Mouse (Mus musculus) midbrain, postnatal 0 days (tissue): ENCODE data around the gene Med27. TPM values are rescaled to one million over a fixed set of nuclear protein-coding genes. Genes with fewer than 3 reads are reported as not detected.
"Not testable (repeated sequence)": the region's sequence is repeated elsewhere in the genome, so short reads cannot be mapped to it uniquely, and the experiment has no call there.

Experiments used
- ATAC-seq: fragments of 200-750 bp; cut with Nextera tagmentation; 2 replicates; pipeline ENCODE4 v1.8.0; 2017; ENCODE audit warnings: moderate number of reproducible peaks, mild to moderate bottlenecking, moderate TSS enrichment, moderate library complexity; ENCODE audit not compliant: low FRiP score
- DNase-seq: peaks from one replicate; pipeline ENCODE4 v3.0.0-alpha.2; 2015; ENCODE audit warnings: low spot score
- H3K27ac ChIP-seq: fragments of 300-500 bp; sonication (generic); 2 replicates; pipeline ENCODE4 v1.5.1; 2014; ENCODE audit warnings: low read depth, mild to moderate bottlenecking, low read length, mixed read lengths
- H3K27me3 ChIP-seq: fragments of 300-500 bp; sonication (generic); 2 replicates; pipeline ENCODE4 v1.6.1; 2014; ENCODE audit warnings: low read length, control low read depth, mixed read lengths; ENCODE audit not compliant: insufficient read depth
- H3K36me3 ChIP-seq: fragments of 300-500 bp; sonication (generic); 2 replicates; pipeline ENCODE4 v1.6.1; 2014; ENCODE audit warnings: low read length, control low read depth, mixed read lengths; ENCODE audit not compliant: insufficient read depth
- H3K4me1 ChIP-seq: fragments of 300-500 bp; sonication (generic); 2 replicates; pipeline ENCODE4 v1.6.1; 2014; ENCODE audit warnings: mild to moderate bottlenecking, control low read depth, antibody characterized with exemption, low read length, mixed read lengths; ENCODE audit not compliant: insufficient read depth
- H3K4me2 ChIP-seq: fragments of 300-500 bp; sonication (generic); 2 replicates; pipeline ENCODE4 v1.6.1; 2014; ENCODE audit warnings: low read depth, mild to moderate bottlenecking, low read length, mixed read lengths; ENCODE audit not compliant: poor library complexity, severe bottlenecking
- H3K4me3 ChIP-seq: fragments of 300-500 bp; sonication (generic); 2 replicates; pipeline ENCODE4 v1.5.1; 2014; ENCODE audit warnings: low read depth, mild to moderate bottlenecking, low read length, moderate library complexity
- H3K9ac ChIP-seq: fragments of 300-500 bp; sonication (generic); replicated peaks from 2 replicates; pipeline ENCODE4 v1.6.1; 2014; ENCODE audit warnings: mild to moderate bottlenecking, low read length, moderate library complexity, mixed read lengths; ENCODE audit not compliant: poor library complexity, severe bottlenecking
- H3K9me3 ChIP-seq: fragments of 300-500 bp; sonication (generic); 2 replicates; pipeline ENCODE4 v1.6.1; 2016; ENCODE audit warnings: low read length, control low read depth
- CTCF ChIP-seq: IDR thresholded peaks from 2 replicates; pipeline ENCODE4 v1.5.1; 2016; ENCODE audit warnings: antibody characterized with exemption, mild to moderate bottlenecking
- WGBS: fragments of 180-500 bp; shearing (Covaris S2); extraction: QIAGEN DNeasy Blood & Tissue Kit; methylation state at CpG from one replicate; pipeline ENCODE4 v1.1.7; 2014; 5-methylcytosine and 5-hydroxymethylcytosine counted together
- polyA plus RNA-seq: library from polyadenylated mRNA; unstranded; fragments of >200 nt; fragmentation: Nextera tagmentation; extraction: Ambion mirVana; gene quantifications from 2 replicates; pipeline ENCODE4 v1.2.1, GENCODE M21; 2015
- total RNA-seq: library from RNA; depleted of rRNA; stranded (reverse); fragments of >200 nt; gene quantifications from 2 replicates; pipeline ENCODE4 v1.2.3, GENCODE M21; 2014

Med27 gene
- total and polyA plus RNA-seq, 2 experiments from 2014 or later = 58.0 to 65.0 TPM

DNA sequence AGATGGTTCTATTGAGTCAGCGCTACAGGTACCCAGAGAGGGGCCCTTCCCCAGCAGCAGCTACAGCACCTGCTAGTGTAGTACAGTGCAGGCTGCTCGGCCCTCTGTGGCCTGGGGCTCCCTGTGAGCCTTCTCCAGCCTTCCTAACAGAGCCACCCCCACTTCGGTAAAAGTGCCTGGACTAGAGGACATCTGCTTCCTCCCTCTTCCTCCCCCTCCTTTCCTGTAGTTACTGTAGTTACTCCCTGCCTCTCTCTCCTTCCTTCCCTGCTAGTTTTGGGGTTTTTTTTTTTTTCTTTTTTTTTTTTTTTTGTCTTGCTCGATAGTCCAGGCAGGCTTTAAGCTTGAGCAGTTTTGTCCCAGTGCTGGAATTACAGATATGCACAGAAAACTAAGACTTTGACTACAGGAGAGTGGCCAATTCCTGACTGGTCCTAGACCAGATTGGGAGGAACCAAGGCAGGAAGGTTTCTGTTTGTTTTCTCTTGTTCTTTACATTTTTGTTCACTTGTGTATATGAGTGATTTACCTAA, 178.7 kb downstream of the Med27 start:
- H3K4me3 ChIP-seq = no peak overlapping the region
- no peak overlapping the region for H3K27ac ChIP-seq
- H3K4me2 ChIP-seq = no peak overlapping the region
- no peaks in the 10 kb centered on the region for H3K36me3 ChIP-seq
- no peak for ATAC-seq
- H3K9me3 ChIP-seq = no peaks in the 10 kb centered on the region
- no peak for DNase-seq
- H3K9ac ChIP-seq = no peak overlapping the region
- no peak for TF ChIP-seq CTCF
- H3K4me1 ChIP-seq = no peaks in the 10 kb centered on the region
- no peaks in the 10 kb centered on the region for H3K27me3 ChIP-seq
- WGBS = 48% methylated on average over 4 of the region's 4 CpGs

DNA sequence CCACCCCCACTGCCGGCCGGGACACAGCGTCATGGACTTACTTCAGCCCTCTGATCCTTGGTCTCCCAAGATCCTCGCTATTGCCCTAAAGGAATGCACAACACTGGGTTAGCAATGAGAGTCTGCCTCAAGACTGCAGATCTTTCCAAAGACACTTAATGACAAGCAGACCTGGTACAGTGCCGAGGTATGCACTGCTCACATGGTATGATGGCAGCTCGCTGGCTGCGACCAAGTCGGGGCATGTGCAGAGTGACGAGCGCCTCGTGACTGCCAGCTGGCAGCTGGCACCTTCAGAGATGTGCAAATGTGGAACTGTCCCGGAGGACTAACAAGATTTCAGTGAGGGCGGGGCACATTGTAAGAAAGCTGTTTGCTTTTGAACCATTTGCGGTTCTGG, 179.6 kb downstream of the Med27 start:
- DNase-seq = peak; percentile 83
- Histone ChIP-seq H3K9ac (no peak overlapping the region), H3K27me3 (no peaks in the 10 kb centered on the region), H3K9me3 (no peaks in the 10 kb centered on the region), H3K4me1 (no peaks in the 10 kb centered on the region), H3K4me2 (no peak overlapping the region), H3K27ac (no peak overlapping the region), H3K4me3 (no peak overlapping the region), H3K36me3 (no peaks in the 10 kb centered on the region)
- no peak for TF ChIP-seq CTCF
- WGBS = 60% methylated on average over 14 of the region's 14 CpGs
- ATAC-seq = no peak

DNA sequence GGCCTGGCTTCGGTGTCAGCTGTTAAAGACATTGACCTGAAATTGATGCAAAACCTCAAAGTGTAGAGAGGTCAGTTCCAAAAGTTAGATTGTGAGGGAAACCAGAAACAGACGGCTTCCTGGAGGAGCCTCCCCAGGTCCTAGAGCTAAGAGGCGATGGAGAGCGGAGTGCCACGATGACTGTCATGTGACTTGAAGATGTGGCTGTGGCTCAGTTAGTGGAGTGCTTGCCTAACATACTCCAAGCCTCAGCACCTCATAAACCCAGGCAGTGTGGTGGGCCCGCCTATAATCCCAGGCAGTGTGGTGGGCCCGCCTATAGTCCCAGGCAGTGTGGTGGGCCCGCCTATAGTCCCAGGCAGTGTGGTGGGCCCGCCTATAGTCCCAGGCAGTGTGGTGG, 180.9 kb downstream of the Med27 start:
- H3K9me3 ChIP-seq, DNase-seq, H3K9ac ChIP-seq, ATAC-seq, H3K36me3 ChIP-seq, H3K27ac ChIP-seq, H3K4me1 ChIP-seq, H3K27me3 ChIP-seq, H3K4me3 ChIP-seq, H3K4me2 ChIP-seq: not testable (repeated sequence)
- WGBS = 97% methylated on average over 7 of the region's 9 CpGs

DNA sequence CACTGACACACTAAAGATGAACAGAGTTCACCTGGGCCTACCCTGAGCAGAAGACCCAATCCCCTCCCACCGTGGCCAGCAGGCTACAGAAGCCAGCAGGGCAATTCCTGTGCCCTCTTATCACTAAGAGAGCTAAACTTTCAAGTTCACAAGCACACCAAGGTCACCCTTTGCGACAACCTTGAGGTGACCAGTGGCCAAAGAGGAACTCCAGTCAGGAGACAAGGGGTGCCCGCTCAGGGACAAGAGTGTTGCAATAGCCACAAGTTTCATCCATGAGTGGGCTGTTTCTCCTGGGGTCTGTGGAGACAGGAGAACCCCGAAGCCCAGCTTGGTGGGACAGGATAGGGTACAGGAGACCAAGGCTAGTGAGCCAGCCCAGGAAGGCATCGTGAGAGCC, 182.2 kb downstream of the Med27 start:
- ATAC-seq = no peak
- Histone ChIP-seq H3K4me3 (no peak overlapping the region), H3K27ac (no peak overlapping the region), H3K4me2 (no peak overlapping the region), H3K27me3 (no peaks in the 10 kb centered on the region), H3K9ac (no peak overlapping the region), H3K36me3 (no peaks in the 10 kb centered on the region), H3K4me1 (no peaks in the 10 kb centered on the region), H3K9me3 (no peaks in the 10 kb centered on the region)
- DNase-seq = no peak
- 82% methylated on average over 5 of the region's 5 CpGs for WGBS
- TF ChIP-seq CTCF = no peak

DNA sequence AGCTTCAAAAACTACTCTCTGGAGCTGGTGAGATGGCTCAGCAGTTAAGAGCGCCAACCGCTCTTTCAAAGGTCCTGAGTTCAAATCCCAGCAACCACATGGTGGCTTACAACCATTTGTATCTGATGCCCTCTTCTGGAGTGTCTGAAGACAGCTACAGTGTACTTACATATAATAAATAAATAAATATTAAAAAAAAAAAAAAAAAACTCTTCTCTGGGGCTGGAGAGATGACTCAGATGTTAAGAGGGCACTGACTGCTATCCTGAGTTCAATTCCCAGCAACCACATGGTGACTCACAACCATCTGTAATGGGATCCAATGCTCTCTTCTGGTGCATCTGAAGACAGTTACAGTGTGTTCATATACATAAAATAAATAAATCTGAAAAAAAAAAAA, 183.2 kb downstream of the Med27 start:
- WGBS = 96% methylated on average over 2 of the region's 2 CpGs
- not testable (repeated sequence) for H3K4me1 ChIP-seq

DNA sequence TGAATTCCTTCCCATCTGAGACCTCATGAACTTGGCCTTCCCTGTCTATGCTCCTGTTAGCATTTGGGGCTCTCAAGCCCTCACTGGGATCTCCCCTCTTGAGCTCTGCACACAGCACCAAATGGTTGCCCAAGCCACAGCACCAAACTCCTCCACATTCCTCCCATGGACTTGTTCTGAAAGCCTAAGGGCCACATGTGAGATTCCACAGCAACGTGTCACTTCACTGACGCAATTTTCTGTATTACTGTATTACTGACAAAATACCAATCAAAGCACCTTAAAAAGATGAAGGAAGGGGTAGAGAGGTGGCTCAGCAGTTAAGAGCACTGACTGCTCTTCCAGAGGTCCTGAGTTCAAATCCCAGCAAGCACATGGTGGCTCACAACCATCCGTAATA, 185.6 kb downstream of the Med27 start:
- no peaks in the 10 kb centered on the region for H3K9me3 ChIP-seq
- no peaks in the 10 kb centered on the region for H3K4me1 ChIP-seq
- H3K9ac ChIP-seq = no peak overlapping the region
- no peak overlapping the region for H3K4me2 ChIP-seq
- no peak for TF ChIP-seq CTCF
- DNase-seq (no peak), ATAC-seq (no peak)
- 94% methylated on average over 3 of the region's 3 CpGs for WGBS
- H3K27ac ChIP-seq = no peak overlapping the region
- no peaks in the 10 kb centered on the region for H3K36me3 ChIP-seq
- no peak overlapping the region for H3K4me3 ChIP-seq
- 0 out of 2 replicates have a peak, but pooled peaks cover 3% of the 10 kb centered on the region for H3K27me3 ChIP-seq

More for the DNA sequence above, 183.2 kb downstream of the Med27 start:
- H3K9me3 ChIP-seq, H3K27me3 ChIP-seq, DNase-seq, H3K36me3 ChIP-seq, H3K9ac ChIP-seq, H3K27ac ChIP-seq, ATAC-seq, H3K4me3 ChIP-seq, H3K4me2 ChIP-seq: not testable (repeated sequence)
